Mouse (Mus musculus): ENCODE results near the gene Dnajc30.
"Not testable (repeated sequence)": the region's sequence is repeated elsewhere in the genome, so short reads cannot be mapped to it uniquely, and the experiment has no call there.

Dnajc30 gene

GRCm38 (mm10) chr5:135064382-135064766, 372 bp downstream of the Dnajc30 start:
- DNase-seq (ENCODE audit: low spot score in 2 of 2), result no peak

GRCm38 (mm10) chr5:135064909-135065446, 976 bp downstream of the Dnajc30 start, which contains the start of gene Bud23:
TSS of gene Bud23 (minus strand) at chr5:135064959.
- DNase-seq (ENCODE audit: low spot score in 2 of 2), result not testable (repeated sequence)

GRCm38 (mm10) chr5:135066008-135066407, 2.0 kb downstream of the Dnajc30 start:
- DNase-seq (ENCODE audit: low spot score in 2 of 2), result no peak

- DNase-seq (ENCODE audit: low spot score in 2 of 2), result no peak
These were observed 6.4 kb downstream of the Dnajc30 start for GRCm38 (mm10) chr5:135070448-135070847.

- no peak for DNase-seq (ENCODE audit: low spot score in 2 of 2)
These were observed 8.1 kb downstream of the Dnajc30 start for GRCm38 (mm10) chr5:135072061-135072460.

GRCm38 (mm10) chr5:135072720-135073119, 8.7 kb downstream of the Dnajc30 start:
- no peak for DNase-seq (ENCODE audit: low spot score in 2 of 2)

GRCm38 (mm10) chr5:135073349-135074150, 9.5 kb downstream of the Dnajc30 start:
- DNase-seq (ENCODE audit: low spot score in 2 of 2), result no peak

GRCm38 (mm10) chr5:135075655-135076054, 11.7 kb downstream of the Dnajc30 start:
- no peak for DNase-seq (ENCODE audit: low spot score in 2 of 2)

GRCm38 (mm10) chr5:135076368-135076767, 12.4 kb downstream of the Dnajc30 start:
- DNase-seq (ENCODE audit: low spot score in 2 of 2), result no peak

GRCm38 (mm10) chr5:135076931-135077505, 13.0 kb downstream of the Dnajc30 start:
- DNase-seq (ENCODE audit: low spot score in 2 of 2), result no peak

- peak; percentile 66 to 93 for DNase-seq (ENCODE audit: low spot score in 2 of 2)
These were observed 13.8 kb downstream of the Dnajc30 start, which contains the start of gene Vps37d for GRCm38 (mm10) chr5:135077564-135078481. TSS of gene Vps37d (minus strand) at chr5:135078266.

GRCm38 (mm10) chr5:135078482-135078810, 14.4 kb downstream of the Dnajc30 start:
- DNase-seq (ENCODE audit: low spot score in 2 of 2), result no peak

GRCm38 (mm10) chr5:135079578-135079977, 15.6 kb downstream of the Dnajc30 start:
- no peak for DNase-seq (ENCODE audit: low spot score in 2 of 2)

GRCm38 (mm10) chr5:135080539-135080938, 16.5 kb downstream of the Dnajc30 start:
- DNase-seq (ENCODE audit: low spot score in 2 of 2), result no peak

GRCm38 (mm10) chr5:135086871-135087270, 22.9 kb downstream of the Dnajc30 start:
- DNase-seq (ENCODE audit: low spot score in 2 of 2), result no peak

GRCm38 (mm10) chr5:135089653-135090052, 25.7 kb downstream of the Dnajc30 start, which contains the start of gene Mlxipl:
TSS of gene Mlxipl (plus strand) at chr5:135089890.
- no peak for DNase-seq (ENCODE audit: low spot score in 2 of 2)

GRCm38 (mm10) chr5:135100981-135101380, 37.0 kb downstream of the Dnajc30 start:
- no peak for DNase-seq (ENCODE audit: low spot score in 2 of 2)

GRCm38 (mm10) chr5:135103999-135104660, 40.1 kb downstream of the Dnajc30 start:
- peak in 1 of 2 experiments; percentile 24 for DNase-seq (ENCODE audit: low spot score in 2 of 2)

GRCm38 (mm10) chr5:135106758-135107256, 42.8 kb downstream of the Dnajc30 start:
- DNase-seq (ENCODE audit: low spot score in 2 of 2), result peak; percentile 60 to 65

- DNase-seq (ENCODE audit: low spot score in 2 of 2), result peak; percentile 9 to 46
These were observed 43.8 kb downstream of the Dnajc30 start for GRCm38 (mm10) chr5:135107521-135108501.

Measured in thymus, postnatal 10 days (tissue).